Mouse (Mus musculus) NIH3T3 (cell line): ENCODE results near the gene Lipm.

Experiments used
- DNase-seq: peaks from one replicate; pipeline ENCODE4 v3.0.0-alpha.2; 2012; ENCODE audit warnings: low read depth

The Lipm gene

DNA sequence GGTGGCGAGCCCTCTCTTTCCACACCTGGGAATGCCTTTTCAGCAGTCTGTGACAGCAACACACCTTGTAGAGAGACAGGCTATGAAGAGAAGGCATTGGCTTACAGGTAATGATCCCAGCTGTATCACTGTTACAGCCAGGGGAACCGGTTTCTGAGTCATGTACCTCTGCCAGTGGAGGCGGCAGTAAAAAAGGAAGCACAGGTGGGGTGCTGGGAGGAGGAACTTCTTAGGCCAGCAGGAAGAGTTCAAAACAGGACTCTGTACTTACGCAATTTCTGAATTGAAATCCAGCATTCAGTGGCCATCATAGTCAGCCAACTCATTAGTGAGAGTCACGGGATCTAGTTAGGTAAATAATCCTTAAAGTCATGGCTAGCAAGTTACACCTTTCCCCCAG, 65.2 kb downstream of the Lipm start, which contains the start of gene Ankrd22:
Ankrd22 (minus strand) TSS at position 163 of the 400 bp plus-strand sequence.
- no peak for DNase-seq

DNA sequence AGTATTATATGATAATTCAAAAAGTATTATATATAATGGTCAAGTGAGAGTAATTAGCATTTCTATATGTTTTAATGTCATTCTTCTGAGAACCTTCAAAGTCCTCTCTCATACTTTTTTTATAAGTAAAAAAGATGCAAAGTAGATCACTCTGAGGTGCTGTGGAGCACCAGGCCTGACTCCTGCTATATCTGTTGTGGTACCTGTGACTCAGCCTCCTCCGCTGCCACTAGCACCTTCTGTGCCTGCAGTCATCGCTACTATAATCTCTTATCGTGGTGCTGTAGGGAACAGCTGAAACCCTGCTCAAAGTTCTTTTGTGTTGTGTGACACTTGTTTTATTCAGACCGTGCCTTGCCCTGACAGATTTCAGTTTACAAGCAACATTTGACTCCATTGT, 65.7 kb downstream of the Lipm start:
- no peak for DNase-seq

DNA sequence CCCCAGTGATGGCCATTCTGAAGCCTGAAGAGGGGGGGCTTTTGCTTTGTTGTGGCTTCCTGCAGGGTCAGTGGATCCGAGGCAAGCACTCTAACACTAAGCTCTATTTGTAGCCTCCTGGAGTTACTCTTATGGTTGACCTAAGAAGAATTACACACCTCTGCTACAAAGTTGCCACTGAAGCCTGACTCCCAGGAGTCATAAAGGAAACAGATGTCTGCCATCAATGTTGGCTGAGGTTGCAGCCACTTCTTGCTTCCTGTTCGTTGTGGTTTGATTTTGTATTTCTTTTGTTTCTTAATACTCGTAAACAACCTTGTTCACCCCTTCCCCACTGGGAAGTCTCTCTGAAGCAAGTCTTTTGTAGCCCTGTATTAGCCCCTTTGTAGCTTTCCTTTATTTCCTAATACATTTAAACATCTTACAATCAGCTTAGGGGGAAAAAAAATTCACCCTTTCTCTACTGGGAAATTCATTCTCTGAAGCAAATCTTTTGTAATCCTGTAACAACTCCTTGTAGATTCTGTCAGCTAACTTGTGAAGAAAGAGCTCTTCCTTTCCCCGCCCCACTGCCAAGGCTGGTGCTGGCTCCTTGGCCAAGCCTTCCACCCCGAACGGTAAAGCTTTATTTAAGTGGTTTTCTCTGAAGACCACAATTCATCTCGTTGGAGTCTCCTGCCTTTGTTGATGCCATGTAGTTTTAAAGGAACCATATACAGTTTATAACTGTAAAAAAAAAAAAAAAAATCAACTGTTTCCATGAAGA, 67.3 kb downstream of the Lipm start:
- no peak for DNase-seq

DNA sequence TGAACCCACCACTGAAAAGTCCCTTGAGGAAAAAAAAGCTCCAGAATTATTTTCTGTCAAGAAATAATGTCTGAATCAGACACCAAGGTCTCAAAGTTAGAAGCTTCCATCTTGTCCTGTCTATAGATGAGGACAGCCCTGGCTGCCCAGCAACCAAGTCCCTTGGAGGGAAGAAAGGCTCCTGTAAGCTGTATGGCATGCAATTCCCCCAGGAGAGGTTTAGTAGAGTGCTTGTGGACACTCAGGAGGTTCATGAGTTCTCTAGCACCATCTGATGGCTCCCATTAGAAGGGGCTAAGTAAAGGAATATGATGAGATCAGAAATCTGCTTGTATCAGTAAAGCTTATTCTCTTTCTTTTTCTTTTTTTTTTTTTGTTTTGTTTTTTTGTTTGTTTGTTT, 68.4 kb downstream of the Lipm start:
- no peak for DNase-seq

DNA sequence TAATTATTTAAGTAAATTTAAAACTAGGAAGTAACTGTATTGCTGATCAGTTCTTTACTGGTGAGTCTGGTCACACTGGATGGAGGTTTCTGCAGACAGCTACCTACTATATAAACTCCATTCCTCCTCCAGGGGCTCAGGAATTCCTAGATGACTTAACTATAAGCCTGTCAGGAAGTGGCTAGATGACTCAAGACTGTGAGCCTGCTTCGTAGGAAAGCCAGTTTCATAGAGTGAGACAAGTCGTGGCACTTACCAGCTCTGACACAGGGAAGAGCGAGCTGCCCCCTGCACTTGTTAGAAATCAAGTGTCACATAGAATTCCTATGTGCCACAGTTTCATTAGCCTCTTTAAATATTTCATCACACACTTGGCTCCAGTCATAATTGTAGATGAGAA, 70.4 kb downstream of the Lipm start:
- peak; percentile 31 for DNase-seq
